Mouse (Mus musculus) stomach, embryonic 15.5 days (tissue): ENCODE measurements around the gene Olfr1265. TPM values are rescaled to one million over a fixed set of nuclear protein-coding genes. Genes with fewer than 3 reads are reported as not detected.

Experiments used
- ATAC-seq: fragments of 200-750 bp; cut with Nextera tagmentation; 2 replicates; pipeline ENCODE4 v1.8.0; 2017; ENCODE audit warnings: low read depth, moderate number of reproducible peaks, moderate TSS enrichment; ENCODE audit not compliant: insufficient read depth, low FRiP score
- H3K27ac ChIP-seq: fragments of 300-500 bp; sonication (generic); 2 replicates; pipeline ENCODE4 v1.5.1; 2015; ENCODE audit warnings: mild to moderate bottlenecking, inconsistent platforms
- H3K27me3 ChIP-seq: fragments of 300-500 bp; sonication (generic); replicated peaks from 2 replicates; pipeline ENCODE4 v1.6.1; 2015; ENCODE audit warnings: inconsistent platforms
- H3K36me3 ChIP-seq: fragments of 300-500 bp; sonication (generic); 2 replicates; pipeline ENCODE4 v1.6.1; 2015; ENCODE audit warnings: inconsistent platforms
- H3K4me1 ChIP-seq: fragments of 300-500 bp; sonication (generic); 2 replicates; pipeline ENCODE4 v1.6.1; 2015; ENCODE audit warnings: inconsistent platforms
- H3K4me2 ChIP-seq: fragments of 300-500 bp; sonication (generic); 2 replicates; pipeline ENCODE4 v1.6.1; 2015; ENCODE audit warnings: mild to moderate bottlenecking, inconsistent platforms
- H3K4me3 ChIP-seq: fragments of 300-500 bp; sonication (generic); replicated peaks from 2 replicates; pipeline ENCODE4 v1.5.1; 2015; ENCODE audit warnings: inconsistent platforms
- H3K9ac ChIP-seq: fragments of 300-500 bp; sonication (generic); 2 replicates; pipeline ENCODE4 v1.6.1; 2015; ENCODE audit warnings: inconsistent platforms
- H3K9me3 ChIP-seq: fragments of 300-500 bp; sonication (generic); 2 replicates; pipeline ENCODE4 v1.6.1; 2016; ENCODE audit warnings: inconsistent platforms
- WGBS: fragments of 180-500 bp; shearing (Covaris S2); methylation state at CpG from one replicate; pipeline ENCODE4 v1.1.7; 2015; 5-methylcytosine and 5-hydroxymethylcytosine counted together
- polyA plus RNA-seq: library from polyadenylated mRNA; unstranded; fragments of >200 nt; fragmentation: Nextera tagmentation; extraction: Ambion mirVana; gene quantifications from 2 replicates; pipeline ENCODE4 v1.2.1, GENCODE M21; 2015

Gene Olfr1265
- not detected in 2 replicates for polyA plus RNA-seq

DNA sequence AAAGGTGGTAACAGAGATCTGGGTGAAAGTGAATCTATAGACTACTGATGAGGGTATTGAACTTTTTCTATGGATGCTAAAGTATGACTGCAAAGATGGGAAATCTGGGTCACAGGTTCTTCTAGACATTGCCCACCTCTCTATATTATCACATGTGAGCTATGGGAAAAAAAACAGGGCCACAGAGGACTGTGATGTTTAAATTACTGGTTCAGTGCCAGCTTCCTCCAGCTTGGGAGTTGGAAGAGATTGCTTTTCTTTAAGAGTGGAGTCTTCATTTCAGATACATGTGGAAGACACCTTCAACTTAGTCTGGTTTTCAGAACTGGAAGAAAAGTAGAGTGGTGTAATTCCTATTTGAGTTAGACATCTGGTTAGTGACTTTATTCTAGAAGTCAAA lies at the start of gene Olfr1265:
Olfr1265 (plus strand) TSS at position 301 of the 400 bp plus-strand sequence.
- Histone ChIP-seq H3K4me3 (no peak within 1 kb of the TSS), H3K9me3 (no peaks in the 10 kb centered on the region), H3K4me2 (no peak within 1 kb of the TSS), H3K4me1 (no peaks in the 10 kb centered on the region), H3K36me3 (no peaks in the 10 kb centered on the region), H3K27me3 (no peaks in the 10 kb centered on the region), H3K27ac (no peak within 1 kb of the TSS), H3K9ac (no peak within 1 kb of the TSS)
- ATAC-seq = no peak

DNA sequence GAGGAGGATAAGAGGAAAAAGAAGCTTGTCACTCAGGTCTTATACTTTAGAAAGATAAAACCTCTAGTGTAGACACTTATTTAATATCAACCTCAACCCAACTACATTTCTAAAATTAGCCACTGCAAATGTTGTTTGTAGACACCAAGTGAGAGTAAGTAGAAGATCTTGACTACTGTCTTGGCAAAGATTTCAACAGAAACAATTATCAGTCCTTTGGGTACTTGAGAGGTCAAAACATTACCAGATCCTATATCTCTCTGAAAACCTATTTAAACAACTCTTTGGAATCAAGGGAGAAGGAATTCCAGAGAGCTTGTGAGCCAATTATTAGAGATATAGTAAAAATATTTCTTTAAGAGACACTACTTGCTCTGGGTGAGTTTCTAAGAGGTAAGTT lies 44.2 kb upstream of the Olfr1265 start, which contains the start of gene Olfr1261:
Olfr1261 (plus strand) TSS at position 301 of the 400 bp plus-strand sequence.
- no peak within 1 kb of the TSS for H3K4me2 ChIP-seq
- no peaks in the 10 kb centered on the region for H3K27me3 ChIP-seq
- no peak within 1 kb of the TSS for H3K27ac ChIP-seq
- no peak within 1 kb of the TSS for H3K4me3 ChIP-seq
- no peaks in the 10 kb centered on the region for H3K36me3 ChIP-seq
- no peak for ATAC-seq
- no peaks in the 10 kb centered on the region for H3K4me1 ChIP-seq
- H3K9me3 ChIP-seq = no peaks in the 10 kb centered on the region; the same call in 1 of the 2 replicates
- H3K9ac ChIP-seq = no peak within 1 kb of the TSS

DNA sequence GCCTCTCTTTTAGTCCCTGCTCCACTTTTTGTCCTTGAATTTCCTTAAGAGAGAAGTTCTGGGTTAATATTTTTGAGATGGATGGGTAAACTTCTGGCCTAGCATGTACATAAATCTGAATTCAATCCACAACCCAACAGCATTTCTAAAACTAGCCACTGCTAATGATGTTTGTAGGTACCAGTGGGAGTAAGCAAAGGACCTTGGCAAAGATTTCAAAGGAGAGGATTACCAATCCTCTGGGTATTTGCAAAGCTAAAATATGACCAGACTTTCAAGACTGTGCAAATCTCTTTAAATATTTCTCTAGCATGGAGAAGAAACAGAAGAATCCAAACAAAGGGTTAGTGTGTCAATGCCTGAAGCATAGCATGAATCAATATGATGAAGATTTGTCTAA lies 35.3 kb upstream of the Olfr1265 start, which contains the start of gene Olfr1262:
Olfr1262 (plus strand) TSS at position 301 of the 400 bp plus-strand sequence.
- no peak within 1 kb of the TSS for H3K27ac ChIP-seq
- H3K27me3 ChIP-seq = no peaks in the 10 kb centered on the region
- H3K4me1 ChIP-seq = no peaks in the 10 kb centered on the region
- H3K36me3 ChIP-seq = no peaks in the 10 kb centered on the region
- H3K9ac ChIP-seq = no peak within 1 kb of the TSS
- H3K4me3 ChIP-seq = no peak within 1 kb of the TSS
- no peak within 1 kb of the TSS for H3K4me2 ChIP-seq
- no peak for ATAC-seq
- no peaks in the 10 kb centered on the region for H3K9me3 ChIP-seq

DNA sequence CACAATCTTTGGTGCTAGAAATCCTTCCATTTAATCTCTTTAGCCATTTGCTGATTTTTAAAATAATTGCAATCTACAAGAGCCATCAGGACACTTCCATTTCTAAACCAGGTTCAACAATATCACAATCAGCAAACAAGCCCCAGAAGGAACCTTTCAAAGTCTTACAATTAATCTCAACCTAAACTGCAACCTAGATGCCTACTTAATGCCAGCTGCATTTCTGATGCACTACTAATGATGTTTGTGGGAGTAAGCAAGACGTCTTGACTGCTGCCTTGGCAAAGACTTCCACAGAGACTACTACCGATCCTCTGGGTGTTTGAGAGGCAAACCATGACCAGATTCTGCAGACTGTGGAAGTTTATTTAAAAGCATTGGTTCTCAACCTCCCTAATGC lies 23.3 kb upstream of the Olfr1265 start, which contains the start of gene Olfr1263:
Olfr1263 (plus strand) TSS at position 301 of the 400 bp plus-strand sequence.
- WGBS = 75% methylated on average over 2 of the region's 2 CpGs

DNA sequence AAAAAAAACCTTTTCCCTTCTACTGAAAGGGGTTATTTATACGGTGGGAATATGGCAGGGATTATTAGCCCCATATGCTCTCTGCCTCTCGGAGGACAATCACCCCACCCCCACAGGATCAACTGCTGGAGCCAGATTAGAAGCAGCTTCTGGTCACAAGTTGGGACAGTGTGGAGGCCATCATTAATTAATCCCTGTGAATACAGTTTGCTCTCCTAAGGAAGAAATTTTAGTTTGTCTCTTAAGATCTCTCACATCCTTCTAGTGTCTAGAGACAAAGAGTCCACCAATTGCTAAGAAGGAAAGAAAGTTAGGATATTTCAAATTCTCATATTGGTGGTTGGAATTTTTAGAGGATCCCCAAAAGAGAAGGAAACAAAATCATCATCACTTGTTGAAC lies 9.7 kb upstream of the Olfr1265 start, which contains the start of gene Olfr1264:
Olfr1264 (minus strand) TSS at position 101 of the 400 bp plus-strand sequence.
- H3K4me1 ChIP-seq = no peaks in the 10 kb centered on the region
- H3K27me3 ChIP-seq = no peaks in the 10 kb centered on the region
- 65% methylated on average over 2 of the region's 2 CpGs for WGBS
- no peak within 1 kb of the TSS for H3K4me3 ChIP-seq
- H3K9ac ChIP-seq = no peak within 1 kb of the TSS
- no peak within 1 kb of the TSS for H3K4me2 ChIP-seq
- no peaks in the 10 kb centered on the region for H3K36me3 ChIP-seq
- H3K9me3 ChIP-seq = no peaks in the 10 kb centered on the region
- no peak within 1 kb of the TSS for H3K27ac ChIP-seq
- no peak for ATAC-seq

More for the DNA sequence above, 23.3 kb upstream of the Olfr1265 start, which contains the start of gene Olfr1263:
- Histone ChIP-seq H3K27ac (no peak within 1 kb of the TSS), H3K36me3 (no peaks in the 10 kb centered on the region), H3K9me3 (no peaks in the 10 kb centered on the region), H3K4me3 (no peak within 1 kb of the TSS), H3K27me3 (no peaks in the 10 kb centered on the region), H3K9ac (no peak within 1 kb of the TSS), H3K4me1 (no peaks in the 10 kb centered on the region), H3K4me2 (no peak within 1 kb of the TSS)
- no peak for ATAC-seq

DNA sequence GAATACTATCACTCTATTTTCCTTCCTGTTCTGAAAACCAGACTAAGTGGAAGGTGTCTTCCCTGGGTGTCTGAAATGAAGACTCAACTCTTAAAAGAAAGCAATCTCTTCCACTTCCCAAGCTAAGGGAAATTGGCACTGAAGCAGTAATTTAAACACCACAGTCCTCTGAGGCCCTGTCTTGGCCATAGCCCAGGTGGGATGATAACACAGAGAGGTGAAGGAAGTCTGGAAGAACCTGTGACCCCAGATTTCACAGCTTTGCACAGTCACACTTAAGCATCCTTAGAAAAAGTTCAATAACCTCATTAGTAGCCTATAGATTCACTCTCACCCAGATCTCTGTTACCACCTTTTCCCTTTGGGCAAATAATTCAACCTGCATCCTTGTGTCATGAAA lies 28.4 kb downstream of the Olfr1265 start, which contains the start of gene Olfr140:
Olfr140 (minus strand) TSS at position 101 of the 400 bp plus-strand sequence.
- no peak within 1 kb of the TSS for H3K4me2 ChIP-seq
- no peak within 1 kb of the TSS for H3K27ac ChIP-seq
- H3K4me1 ChIP-seq = no peaks in the 10 kb centered on the region
- H3K9me3 ChIP-seq = no peaks in the 10 kb centered on the region
- no peak for ATAC-seq
- H3K36me3 ChIP-seq = no peaks in the 10 kb centered on the region
- no peak within 1 kb of the TSS for H3K9ac ChIP-seq
- no peaks in the 10 kb centered on the region for H3K27me3 ChIP-seq
- H3K4me3 ChIP-seq = no peak within 1 kb of the TSS

DNA sequence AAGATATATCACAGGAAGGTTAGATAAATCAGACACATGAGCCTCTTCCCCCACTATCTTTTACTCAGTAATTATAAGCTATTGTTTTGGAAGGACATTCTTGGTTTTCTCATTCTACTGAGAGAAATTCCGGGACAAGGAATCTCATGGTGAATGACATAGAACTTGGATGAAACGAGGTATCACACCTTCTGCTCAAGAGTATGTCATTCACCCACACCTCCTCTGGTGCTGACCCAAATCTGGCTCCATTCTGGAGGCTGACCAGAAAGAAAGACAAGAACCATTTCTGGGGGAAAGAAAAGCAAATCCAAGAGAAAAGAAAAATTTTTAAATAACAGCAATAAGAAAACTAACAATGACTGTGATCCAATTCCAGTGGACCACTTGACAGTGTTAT lies 34.9 kb downstream of the Olfr1265 start:
- no peak overlapping the region for H3K4me2 ChIP-seq
- no peak for ATAC-seq
- no peaks in the 10 kb centered on the region for H3K9me3 ChIP-seq
- H3K27ac ChIP-seq = no peak overlapping the region
- H3K4me1 ChIP-seq = no peaks in the 10 kb centered on the region
- H3K36me3 ChIP-seq = no peaks in the 10 kb centered on the region
- no peak overlapping the region for H3K4me3 ChIP-seq
- H3K27me3 ChIP-seq = no peaks in the 10 kb centered on the region
- no peak overlapping the region for H3K9ac ChIP-seq
- WGBS = 65% methylated on average over 2 of the region's 2 CpGs

Other genes with a start within 250 kb of the Olfr1265 start
- not detected in 2 replicates for gene Olfr1254, start 241.7 kb upstream of the Olfr1265 start, polyA plus RNA-seq
- not detected in 2 replicates for gene Olfr1255, start 223.3 kb upstream of the Olfr1265 start, polyA plus RNA-seq
- not detected in 2 replicates for gene Olfr1256, start 193.8 kb upstream of the Olfr1265 start, polyA plus RNA-seq
- gene Olfr48, start 187.1 kb upstream of the Olfr1265 start, polyA plus RNA-seq = not detected in 2 replicates
- not detected in 2 replicates for gene Olfr1257, start 156.9 kb upstream of the Olfr1265 start, polyA plus RNA-seq
- not detected in 2 replicates for gene Olfr1258, start 108.0 kb upstream of the Olfr1265 start, polyA plus RNA-seq
- gene Olfr1259, start 86.7 kb upstream of the Olfr1265 start, polyA plus RNA-seq = not detected in 2 replicates
- not detected in 2 replicates for gene Olfr1260, start 61.0 kb upstream of the Olfr1265 start, polyA plus RNA-seq
- not detected in 2 replicates for gene Olfr1261, start 44.1 kb upstream of the Olfr1265 start, polyA plus RNA-seq
- gene Olfr1262, start 35.2 kb upstream of the Olfr1265 start, polyA plus RNA-seq = not detected in 2 replicates
- gene Olfr1263, start 23.2 kb upstream of the Olfr1265 start, polyA plus RNA-seq = not detected in 2 replicates
- not detected in 2 replicates for gene Olfr1264, start 9.8 kb upstream of the Olfr1265 start, polyA plus RNA-seq
- gene Olfr140, start 28.3 kb downstream of the Olfr1265 start, polyA plus RNA-seq = not detected in 2 replicates
- not detected in 2 replicates for gene Olfr1269, start 86.1 kb downstream of the Olfr1265 start, polyA plus RNA-seq
- gene Olfr32, start 107.0 kb downstream of the Olfr1265 start, polyA plus RNA-seq = not detected in 2 replicates
- not detected in 2 replicates for gene Olfr1270, start 117.8 kb downstream of the Olfr1265 start, polyA plus RNA-seq
- not detected in 2 replicates for gene Olfr1506, start 189.2 kb downstream of the Olfr1265 start, polyA plus RNA-seq
- gene Olfr142, start 222.3 kb downstream of the Olfr1265 start, polyA plus RNA-seq = not detected in 2 replicates
- gene Olfr1271, start 235.7 kb downstream of the Olfr1265 start, polyA plus RNA-seq = not detected in 2 replicates